Mouse (Mus musculus): ENCODE results near the gene Tas1r1.

Tas1r1 gene

DNA sequence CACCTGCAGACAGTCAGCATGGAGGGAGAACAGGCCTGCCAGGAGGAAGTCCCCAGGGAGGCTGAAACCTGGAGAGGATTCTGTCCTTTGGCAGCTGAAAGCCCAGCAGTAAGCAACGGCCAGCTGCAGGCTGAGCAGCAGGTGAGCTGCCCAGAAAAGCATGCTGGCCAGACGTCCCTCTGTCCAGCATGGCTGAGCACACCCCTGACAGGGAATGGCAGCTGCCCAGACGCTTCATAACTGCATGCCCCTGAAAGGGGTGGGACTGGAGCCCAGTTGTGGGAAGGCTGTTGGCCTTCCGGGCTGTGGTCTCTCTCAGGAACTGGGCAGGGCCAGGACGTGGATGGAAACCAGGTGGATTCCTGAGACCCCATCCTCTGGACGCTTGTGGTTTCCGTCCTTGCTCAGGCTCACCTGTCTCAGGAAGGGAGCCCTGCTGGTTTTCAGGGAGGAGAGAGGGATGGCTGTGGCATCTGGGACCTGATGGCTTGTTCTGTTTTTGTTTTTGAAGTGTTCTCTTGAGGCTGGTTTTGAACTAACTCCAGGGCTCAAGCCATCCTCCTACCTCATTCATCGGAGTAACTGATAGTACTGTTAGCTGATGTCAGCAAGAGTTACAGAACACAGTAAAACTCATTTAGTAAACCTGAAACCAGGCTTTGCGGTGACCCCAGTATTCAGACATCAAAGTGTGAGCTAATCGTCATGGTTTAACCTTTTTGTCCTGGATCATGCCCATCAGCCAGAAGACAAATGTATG is at the start of gene Tas1r1:
Gene Tas1r1, minus strand, starts transcription at position 344 of the 760 bp plus-strand sequence.
- peak; percentile 9 for DNase-seq (ENCODE audit: low read depth, low spot score)

DNA sequence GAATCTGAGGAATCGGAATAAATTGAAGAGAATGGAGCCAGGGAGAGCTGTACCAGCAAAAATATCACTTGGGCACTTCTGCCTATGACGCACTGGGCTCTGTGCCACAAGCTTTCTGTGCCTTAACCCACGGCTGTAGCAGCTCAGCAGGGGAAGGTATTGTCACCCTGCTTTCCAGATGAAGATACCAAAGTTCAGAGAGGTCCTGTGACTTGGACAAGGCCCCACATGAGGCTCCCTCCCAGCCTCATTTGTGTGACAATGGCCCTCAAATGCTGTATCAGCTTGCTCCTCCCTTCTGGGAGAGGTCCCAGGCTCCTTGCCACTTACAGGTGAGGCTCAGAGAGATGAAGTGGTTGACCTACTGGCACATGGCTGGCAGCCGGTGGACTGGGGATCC is 49.8 kb upstream of the Tas1r1 start:
- DNase-seq (ENCODE audit: low read depth, low spot score) = no peak

DNA sequence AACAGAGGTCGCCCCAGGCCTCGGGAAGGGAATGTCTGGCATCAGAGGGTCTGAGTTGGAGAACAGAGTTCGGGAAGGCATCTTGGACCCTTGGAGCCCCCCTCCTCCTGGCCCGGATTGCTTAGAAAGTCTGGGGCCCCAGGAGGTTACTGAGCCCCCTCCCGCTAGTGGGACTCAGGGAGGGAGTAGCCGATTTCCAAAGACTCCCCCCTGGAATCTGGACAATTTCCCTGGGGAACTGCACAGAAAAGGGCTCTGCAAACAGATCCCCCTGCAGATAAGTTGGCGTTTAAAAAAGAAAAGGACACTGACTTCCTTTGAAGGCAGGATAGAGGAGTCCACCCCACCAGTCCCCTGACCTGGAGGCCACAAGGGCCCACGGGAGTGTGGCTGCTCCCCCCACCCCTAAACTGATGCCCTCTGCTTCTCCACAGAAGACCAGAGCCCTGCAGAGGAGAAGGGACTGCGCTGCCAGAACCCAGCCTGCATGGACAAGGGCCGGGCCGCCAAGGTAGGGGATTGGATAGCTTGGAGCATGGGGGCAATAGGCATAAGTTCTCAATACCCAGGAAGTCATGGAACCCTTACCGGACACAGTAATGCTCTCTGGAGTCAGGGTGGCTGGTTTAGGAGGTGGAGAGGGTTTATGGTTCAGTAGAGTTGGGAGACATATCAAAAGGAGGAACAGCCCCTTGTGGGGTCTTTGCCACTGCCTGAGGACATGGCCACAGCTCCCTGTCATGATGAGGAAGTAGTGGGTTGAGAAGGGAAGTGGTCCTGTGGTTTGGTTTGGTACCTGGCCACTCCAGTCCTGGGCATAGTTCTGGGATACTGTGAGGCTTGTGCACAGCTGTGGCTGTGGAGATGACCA is 49.1 kb upstream of the Tas1r1 start:
- no peak for DNase-seq (ENCODE audit: low read depth, low spot score)

DNA sequence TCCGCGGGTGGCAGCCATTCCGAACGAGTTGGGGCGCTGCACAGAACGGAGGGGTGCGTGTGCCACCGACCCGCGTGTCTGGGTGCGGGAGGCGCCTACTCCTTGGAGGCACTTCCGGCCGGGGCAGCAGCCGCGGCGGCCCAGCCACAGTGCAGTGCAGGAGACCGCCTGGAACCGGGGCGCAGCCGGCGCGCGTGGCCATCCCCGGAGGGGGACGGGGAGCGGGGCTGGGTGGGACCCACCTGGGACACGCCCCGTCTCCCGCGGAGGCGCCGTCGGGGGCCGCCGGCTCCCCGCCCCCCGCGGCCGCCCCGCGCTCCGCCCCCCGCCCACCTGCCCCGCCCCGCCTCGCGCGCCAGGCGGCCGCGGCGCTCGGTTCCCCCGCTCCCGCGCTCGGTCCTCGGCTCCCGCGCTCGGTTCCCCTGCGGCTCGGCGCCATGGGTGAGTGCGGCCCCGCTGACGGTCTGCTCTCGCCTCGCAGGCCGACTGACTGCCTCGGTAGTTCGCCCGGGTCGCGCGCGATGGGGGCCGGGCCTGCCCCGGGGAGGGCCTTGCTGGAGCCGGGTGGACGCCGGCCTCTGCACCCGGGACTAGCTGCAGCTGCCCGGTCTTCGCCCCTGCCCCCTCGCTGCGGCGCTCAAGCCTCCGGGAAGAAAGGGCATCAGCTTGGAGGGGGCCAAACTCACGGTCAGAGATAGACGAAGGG is 48.3 kb upstream of the Tas1r1 start:
- no peak for DNase-seq (ENCODE audit: low read depth, low spot score)

DNA sequence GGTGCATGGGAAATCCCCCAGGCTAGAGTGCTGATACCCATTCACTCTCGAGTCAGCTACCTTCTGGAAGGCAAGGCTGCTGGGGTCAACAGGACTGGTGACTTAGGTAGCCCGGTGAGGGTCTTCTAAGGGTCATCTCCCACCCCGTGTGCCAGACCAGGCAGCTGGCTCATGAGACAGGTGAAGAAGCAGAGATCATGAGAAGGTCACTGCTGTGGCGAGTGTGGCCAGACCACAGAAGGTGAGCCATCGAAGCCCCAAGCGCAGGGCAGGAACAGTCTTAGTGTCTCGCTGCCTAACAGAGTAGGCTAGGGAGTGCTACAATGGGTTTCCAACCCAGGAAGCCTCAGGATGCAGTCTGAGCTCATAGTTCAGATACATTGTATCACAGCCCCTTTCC is 46.2 kb upstream of the Tas1r1 start:
- DNase-seq (ENCODE audit: low read depth, low spot score) = no peak

DNA sequence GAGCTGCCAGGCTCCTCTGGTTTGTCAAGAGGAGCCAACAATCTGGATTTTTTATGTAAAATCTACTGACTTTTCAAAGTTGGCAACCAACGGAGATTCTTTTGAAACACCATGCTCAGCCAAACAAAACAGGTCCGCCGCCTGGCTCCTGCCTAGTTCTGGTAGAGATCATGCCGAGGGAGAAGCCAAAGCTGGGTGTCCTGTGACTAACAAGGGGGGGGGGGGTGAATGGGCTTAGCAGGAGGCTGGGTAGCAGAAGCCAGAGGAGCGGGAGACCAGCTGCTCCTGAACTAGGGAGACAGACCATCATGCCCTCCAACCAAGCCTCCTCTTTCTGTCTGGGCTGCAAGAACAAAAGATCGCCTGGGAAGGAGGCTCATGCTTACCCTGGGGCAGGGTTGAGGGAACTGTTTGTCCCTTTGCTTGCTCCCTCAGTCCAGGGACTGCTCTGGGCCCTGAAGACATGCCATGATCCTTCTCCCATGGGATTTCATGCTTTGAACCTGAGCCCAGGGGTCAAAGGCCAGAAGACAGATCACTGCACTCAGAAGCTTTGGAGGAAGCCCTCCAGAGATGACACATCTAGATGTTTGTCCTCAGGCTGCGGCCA is 45.3 kb upstream of the Tas1r1 start:
- no peak for DNase-seq (ENCODE audit: low read depth, low spot score)

DNA sequence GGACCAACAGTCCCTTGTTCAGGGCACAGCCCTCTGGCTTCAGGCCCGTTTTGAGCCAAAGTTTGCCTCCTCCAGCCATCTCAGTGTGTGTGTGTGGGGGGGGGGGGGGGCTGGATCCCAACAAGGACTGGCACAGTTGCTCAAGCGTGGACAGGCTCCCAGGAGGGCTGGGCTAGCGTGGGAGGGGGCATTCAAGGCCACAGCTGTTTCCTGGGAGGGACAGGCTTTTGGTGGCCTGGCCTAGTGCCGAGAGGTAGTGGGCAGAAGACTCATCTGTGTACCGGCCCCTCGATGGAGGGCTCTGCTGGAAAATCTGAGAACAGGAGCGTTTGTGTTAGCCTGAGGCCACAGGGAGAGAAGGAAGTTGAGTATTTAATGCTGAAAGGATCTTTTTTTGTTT is 41.6 kb upstream of the Tas1r1 start:
- no peak for DNase-seq (ENCODE audit: low read depth, low spot score)

DNA sequence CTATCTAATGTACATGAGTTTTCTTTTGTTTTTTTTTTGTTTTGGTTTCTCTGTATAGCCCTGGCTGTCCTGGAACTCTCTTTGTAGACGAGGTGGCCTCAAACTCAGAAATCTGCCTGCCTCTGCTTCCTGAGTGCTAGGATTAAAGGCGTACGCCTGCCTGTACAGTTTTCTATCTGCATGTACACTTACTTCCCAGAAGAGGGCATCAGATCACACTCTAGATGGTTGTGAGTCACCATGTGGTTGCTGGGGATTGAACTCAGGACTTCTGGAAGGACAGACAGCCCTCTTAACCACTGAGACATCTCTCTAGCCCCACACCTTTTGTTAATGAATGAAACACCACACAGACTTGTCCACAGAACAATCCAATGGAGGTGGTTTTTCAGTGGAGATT is 40.9 kb upstream of the Tas1r1 start:
- no peak for DNase-seq (ENCODE audit: low read depth, low spot score)

DNA sequence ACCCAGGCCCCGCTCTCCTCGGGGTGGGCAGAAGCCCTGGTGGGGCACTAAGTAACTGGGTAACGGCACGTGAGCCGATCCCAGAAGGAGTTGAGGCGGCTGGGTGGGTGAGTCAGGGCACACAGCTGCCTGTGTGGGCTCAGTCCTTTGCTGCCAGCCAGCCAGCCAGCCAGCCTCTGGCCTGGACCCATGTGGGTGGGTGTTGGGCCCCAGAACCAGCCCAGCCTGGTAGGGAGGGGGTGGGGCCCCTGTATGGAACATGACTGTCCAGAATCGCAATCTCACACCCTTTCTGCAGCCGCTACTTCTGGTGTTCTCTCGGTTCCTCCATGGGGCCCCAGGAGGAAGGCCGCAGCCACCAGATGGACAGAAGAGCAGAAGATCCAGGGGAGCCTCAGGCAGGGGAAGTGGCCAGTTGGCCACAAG is 39.8 kb upstream of the Tas1r1 start:
- no peak for DNase-seq (ENCODE audit: low read depth, low spot score)

DNA sequence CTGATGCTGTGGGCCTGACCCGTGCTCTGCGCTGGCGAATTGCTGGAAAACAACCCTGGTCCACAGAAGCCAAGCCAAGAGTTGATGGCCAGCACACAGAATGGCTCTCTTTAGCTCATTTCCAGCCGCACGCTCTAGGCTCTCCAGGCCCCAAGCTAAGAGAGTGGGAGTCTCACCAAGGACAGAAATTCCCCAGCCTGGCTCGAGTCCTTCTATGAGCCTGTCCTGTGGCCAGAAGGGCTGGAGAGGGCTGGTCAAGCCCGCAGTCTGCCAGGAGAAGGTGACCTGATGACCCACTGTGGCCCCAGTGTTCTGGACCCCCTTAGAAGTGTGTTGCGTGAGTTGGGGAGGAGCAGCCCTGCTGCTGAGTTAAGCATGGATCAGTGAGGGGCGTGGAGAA is 38.8 kb upstream of the Tas1r1 start:
- no peak for DNase-seq (ENCODE audit: low read depth, low spot score)

DNA sequence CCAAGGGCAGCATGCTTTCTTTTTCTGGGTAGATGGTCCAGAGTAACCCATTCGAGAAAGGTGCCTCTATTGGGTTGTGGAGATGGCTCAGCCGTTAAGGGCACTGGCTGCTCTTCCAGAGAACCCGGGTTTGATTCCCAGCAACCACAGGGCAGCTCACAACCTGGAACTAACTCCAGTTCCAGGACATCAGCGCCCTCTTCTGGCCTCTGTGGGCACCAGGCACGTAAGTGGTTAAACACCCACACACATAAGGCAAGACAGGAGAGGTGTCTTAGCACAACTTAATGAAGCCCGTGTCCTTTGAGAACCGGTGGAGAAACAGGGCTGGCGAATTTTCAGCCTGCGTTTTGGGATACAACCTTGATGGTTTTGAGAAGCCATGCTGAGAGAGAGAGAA is 36.2 kb upstream of the Tas1r1 start:
- DNase-seq (ENCODE audit: low read depth, low spot score) = no peak

DNA sequence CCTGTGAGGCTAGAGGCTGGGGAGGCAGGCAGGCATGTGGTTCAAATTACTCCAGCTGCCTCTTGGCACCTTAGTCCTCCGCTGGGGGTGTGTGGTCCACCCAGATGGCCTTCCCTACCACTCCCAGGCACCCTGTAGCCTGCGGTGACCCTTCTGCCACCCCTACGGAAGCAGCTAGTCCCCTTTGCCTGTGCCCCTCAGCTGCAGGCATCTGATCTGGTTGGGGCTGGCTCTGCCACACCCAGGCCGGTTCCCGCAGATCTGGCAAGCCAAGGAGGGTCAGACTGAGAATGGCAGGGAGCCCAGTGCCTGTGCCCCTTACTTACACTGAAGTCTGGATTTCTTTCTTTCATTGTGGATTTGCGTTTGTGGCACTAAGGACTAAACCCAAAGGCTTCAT is 35.3 kb upstream of the Tas1r1 start:
- no peak for DNase-seq (ENCODE audit: low read depth, low spot score)

DNA sequence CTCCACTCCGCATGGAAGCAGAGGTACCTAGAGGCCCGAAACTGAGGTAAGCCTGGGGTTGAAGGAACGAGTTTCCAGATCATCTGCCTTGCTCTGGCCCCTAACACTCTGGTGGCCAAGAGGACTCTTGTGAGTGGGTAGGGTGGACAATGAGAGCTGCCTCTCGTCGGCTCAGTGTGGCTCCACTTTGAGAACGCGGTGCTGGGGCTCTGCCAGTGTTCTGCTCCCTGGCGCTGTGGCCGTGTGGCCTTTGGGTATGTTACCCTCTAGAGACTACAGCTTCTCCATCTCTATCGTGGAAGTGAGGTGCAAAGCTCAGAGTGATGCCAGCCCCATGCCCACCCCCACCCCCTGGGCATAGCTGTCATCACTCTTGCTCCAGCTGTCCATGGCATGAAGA is 34.3 kb upstream of the Tas1r1 start:
- DNase-seq (ENCODE audit: low read depth, low spot score) = no peak

DNA sequence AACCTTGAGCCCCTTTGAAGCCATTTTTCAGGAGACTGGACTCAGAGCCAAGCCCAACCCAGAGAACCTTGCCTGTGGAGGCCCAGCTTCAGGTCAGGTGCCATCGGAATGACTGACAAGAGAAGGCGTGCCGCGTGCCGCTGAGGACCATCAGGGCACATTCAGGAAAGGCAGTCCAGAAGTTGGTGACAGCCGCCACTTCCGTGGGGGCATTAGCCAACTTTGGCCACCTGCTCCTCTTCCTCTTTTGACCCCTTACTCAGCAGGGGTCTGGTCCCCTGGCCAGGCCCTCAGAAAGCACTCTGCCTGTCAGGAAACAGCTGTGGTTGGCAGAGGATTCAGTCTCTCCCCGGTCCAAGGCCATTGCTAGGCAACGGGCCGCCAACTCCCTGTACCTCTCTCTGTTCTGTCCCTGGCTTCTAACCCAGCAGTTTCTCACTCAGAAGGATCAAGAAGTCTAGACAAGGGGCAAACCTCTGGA is 33.8 kb upstream of the Tas1r1 start, which contains the start of gene Plekhg5:
Gene Plekhg5, plus strand, starts transcription at position 378 of the 481 bp plus-strand sequence.
- DNase-seq (ENCODE audit: low read depth, low spot score) = no peak

DNA sequence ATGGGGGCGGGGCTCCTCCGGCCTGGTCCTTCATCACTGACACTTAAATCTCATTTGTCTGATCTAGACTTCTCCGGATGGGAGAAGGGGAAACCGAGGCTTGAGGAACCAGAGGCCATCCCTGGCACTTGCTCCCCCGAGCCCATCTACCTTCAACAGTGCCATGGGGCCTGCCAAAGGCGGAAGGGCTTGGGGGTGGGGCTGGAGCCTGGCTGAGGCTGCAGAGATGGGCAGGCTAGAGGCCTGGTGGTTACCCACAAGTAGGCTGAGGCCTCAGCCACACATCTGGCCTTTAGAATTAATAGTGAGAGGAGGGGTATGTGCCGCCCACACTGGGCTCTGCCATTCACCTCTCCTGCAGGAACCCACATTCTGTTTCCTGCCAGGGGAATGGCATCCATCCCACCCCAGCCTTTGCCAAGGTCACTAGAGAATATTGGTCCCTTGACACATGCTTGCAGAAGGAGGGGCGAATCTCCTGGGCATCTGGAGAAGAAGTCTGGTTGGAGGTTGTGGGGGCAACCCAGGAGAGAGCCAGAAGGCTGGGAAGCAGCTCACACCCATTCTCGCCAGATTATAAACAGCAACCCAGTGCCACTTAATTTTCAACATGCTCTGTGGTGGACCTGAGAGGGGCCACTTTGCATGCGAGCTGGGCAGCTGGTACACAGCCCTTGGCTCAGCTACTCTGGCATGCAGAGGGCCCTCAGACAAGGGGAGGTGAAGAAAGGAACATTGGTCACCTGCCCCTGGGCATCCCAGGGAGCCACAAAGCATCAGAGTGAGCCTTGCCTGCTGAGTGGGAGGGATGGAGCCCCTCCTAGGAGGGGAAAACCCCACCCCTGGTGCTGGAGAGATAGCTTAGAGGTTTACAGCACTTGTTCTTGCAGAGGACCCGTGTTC is 32.4 kb upstream of the Tas1r1 start:
- DNase-seq (ENCODE audit: low read depth, low spot score) = no peak

DNA sequence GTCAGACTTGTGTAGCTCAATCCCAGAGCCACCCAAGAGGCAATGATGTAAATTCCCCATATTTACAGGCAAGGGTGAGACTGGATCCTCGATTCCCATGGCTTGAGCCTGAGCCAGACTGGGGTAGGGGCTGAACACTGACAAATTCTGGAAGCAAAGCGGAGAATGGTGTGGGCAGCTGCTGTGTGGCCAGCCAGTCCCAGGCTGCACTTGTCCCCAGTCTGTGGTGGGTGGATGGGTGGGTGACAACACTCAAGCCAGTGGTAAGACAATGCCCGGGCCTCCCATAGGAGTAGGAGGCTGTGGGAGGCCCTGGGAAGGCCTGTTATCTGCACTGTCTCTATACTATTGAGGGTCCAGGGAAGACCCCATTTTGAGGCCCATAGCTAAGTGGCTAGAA is 30.9 kb upstream of the Tas1r1 start:
- DNase-seq (ENCODE audit: low read depth, low spot score) = no peak

DNA sequence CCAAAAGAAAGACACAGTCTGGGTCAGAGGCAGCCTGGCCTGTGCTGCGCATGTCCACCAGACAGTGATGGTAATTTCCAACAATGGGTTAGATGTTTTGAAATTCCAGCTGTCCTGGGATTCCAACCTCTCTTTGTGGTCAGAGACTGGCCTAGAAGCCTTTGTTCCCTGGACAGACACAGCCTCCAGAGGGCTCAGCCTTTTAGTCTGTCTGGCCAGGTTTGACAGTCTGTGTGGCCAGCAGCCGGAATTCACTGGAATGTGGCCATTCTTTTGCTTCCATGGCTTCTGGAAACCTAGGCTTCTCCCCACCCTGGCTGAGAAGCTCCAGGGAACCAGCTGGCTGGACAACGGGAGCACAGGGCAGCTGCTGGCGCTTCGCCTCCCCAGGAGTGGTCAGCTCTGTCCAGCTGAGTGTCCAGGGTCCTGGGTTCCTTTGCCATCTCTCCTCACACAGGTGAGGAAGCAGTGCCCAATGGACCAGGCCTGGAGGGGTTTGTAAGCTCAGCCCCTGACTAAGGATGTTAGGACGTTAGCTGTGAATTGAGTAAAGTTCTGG is 29.9 kb upstream of the Tas1r1 start:
- DNase-seq (ENCODE audit: low read depth, low spot score) = no peak

DNA sequence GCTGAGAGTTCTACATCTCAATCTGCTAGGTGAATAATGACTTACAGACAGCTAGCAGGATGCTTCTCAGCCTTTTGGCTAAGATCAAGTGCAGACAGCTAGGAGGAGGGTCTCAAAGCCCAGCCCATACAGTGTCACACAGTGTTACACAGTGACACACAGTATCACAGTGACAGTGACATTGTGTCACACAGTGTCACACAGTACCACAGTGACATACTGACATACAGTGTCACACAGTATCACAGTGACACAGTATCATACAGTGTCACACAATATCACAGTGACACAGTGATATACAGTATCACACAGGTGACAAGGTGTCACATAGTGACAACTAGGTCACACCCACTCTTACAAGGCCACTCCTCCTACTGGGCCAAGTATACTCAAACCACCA is 28.9 kb upstream of the Tas1r1 start:
- DNase-seq (ENCODE audit: low read depth, low spot score) = no peak

DNA sequence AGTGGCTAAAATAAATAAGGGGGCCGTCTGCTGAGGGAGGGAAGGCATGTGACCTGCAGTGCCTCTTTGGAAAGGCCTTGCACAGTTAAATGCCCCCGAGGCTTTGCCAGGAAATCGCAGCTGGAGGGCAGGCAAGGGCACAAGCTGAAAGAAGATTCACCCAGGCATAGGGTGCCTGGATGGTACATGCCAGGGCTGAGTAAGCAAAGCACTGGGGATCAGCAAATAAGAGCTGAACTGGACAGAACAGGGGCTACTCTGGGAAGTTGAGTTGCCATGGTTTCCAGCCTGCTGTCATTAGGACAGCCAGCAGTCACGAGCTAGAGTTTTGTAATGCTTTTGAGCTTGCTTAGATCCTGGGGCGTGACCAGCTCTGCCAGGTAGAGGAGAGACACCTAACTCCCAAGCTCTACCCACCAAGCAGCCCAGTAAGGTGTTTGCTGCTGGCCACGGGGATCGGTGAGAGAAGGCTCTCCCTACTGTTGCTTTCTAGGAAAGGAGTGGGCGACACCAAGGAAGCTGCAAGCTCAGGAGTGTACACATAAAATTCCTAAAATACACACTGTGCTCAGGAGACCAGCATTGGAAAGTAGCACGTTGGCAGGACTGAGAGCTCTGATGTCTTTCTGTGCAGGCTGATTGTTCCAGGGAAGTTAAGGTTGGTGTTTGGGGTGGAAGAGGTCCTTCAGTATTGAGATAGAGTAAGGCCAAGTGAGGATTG is 24.2 kb upstream of the Tas1r1 start:
- no peak for DNase-seq (ENCODE audit: low read depth, low spot score)

DNA sequence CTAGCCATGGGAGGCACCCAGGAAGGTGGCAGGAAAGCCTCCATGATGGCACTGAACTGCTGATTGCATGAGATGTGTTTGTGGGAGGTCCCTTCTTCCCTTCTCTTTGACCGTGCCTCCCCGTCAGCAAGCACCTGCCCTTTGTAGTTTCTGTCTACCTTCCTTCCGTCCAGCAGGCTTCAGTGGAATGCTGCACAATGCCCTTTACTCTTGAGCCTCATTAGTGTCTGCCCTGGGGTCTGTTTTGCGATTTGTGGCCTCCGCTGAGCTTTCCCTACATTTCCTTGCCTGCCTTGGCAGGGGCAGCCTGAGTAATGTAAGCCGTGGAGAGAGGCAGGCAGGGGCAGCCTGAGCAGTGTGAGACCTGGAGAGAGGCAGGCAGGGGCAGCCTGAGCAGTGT is 6.2 kb upstream of the Tas1r1 start:
- no peak for DNase-seq (ENCODE audit: low read depth, low spot score)
